Comparison of ENCODE assay signal across 9 mouse cellular contexts in genomic region chr9:106148541-106149398, GRCm38 (mm10). TPM values are rescaled to one million over a fixed set of nuclear protein-coding genes. Genes with fewer than 3 reads are reported as not detected.
DNase-seq lines count a peak whose midpoint lies in the region; ATAC-seq and TF ChIP-seq lines count a peak whose summit lies in the region.
"Had no signal": no experiment of that assay in that cellular context is flagged by ENCODE, and none has a peak within 500 bp of the region (broad histone marks: within the 10 kb centered on the region; RNA-seq: fewer than 3 reads in every experiment).

No protein-coding gene starts in this region.

- WGBS in heart, embryonic 11.5 days (ENCODE audit: insufficient replicate concordance), result 2% methylated on average over 36 of the region's 36 CpGs
- WGBS in hindbrain, embryonic 14.5 days, result under 1% methylated on average over 36 of the region's 36 CpGs
- whole genome bisulfite sequencing in midbrain, embryonic 14.5 days, result under 1% methylated on average over 36 of the region's 36 CpGs

- H3K4me2 ChIP-seq in heart, embryonic 11.5 days, result peak overlapping the region; percentile 54
- peak overlapping the region; percentile 63 for H3K4me2 ChIP-seq in hindbrain, embryonic 14.5 days (replicated peaks)
- peak overlapping the region; percentile 91 for H3K4me2 ChIP-seq in midbrain, embryonic 14.5 days (ENCODE audit: low read length)

- ATAC-seq in heart, embryonic 11.5 days (replicated peaks; ENCODE audit: insufficient number of reproducible peaks, low FRiP score, low TSS enrichment), result 0 out of 2 replicates have a peak, but pooled peaks have one; percentile 24
- ATAC-seq in hindbrain, embryonic 14.5 days (ENCODE audit: low FRiP score), result peak; percentile 82
- ATAC-seq in midbrain, embryonic 14.5 days (ENCODE audit: low FRiP score, low TSS enrichment), result peak; percentile 76

- H3K9ac ChIP-seq in heart, embryonic 11.5 days (ENCODE audit: low read depth, low read length), result peak overlapping the region; percentile 23; the same call in 1 of the 2 replicates
- peak overlapping the region; percentile 99 for H3K9ac ChIP-seq in hindbrain, embryonic 14.5 days
- H3K9ac ChIP-seq in midbrain, embryonic 14.5 days (replicated peaks; ENCODE audit: low read length), result peak overlapping the region; percentile 98

- no peak overlapping the region for H3K27ac ChIP-seq in heart, embryonic 11.5 days (ENCODE audit: low read depth, low read length)
- peak overlapping the region; percentile 93 for H3K27ac ChIP-seq in hindbrain, embryonic 14.5 days
- peak overlapping the region; percentile 98 for H3K27ac ChIP-seq in midbrain, embryonic 14.5 days (replicated peaks; ENCODE audit: low read depth, low read length)

- peaks cover 54% of the 10 kb centered on the region for H3K27me3 ChIP-seq in heart, embryonic 11.5 days (ENCODE audit: control insufficient read depth, insufficient read depth, low read length)
- no peaks in the 10 kb centered on the region for H3K27me3 ChIP-seq in hindbrain, embryonic 14.5 days (ENCODE audit: control insufficient read depth, insufficient read depth, low read length)
- no peaks in the 10 kb centered on the region for H3K27me3 ChIP-seq in midbrain, embryonic 14.5 days (ENCODE audit: control insufficient read depth, insufficient read depth, low read length)

- TF ChIP-seq POLR2A in brain, embryonic 14.5 days (IDR thresholded peaks at IDR 0.05; ENCODE audit: borderline replicate concordance, extremely low read depth, insufficient read depth, insufficient read length, poor library complexity, severe bottlenecking), result peak; percentile 38; the same call in 1 of the 2 replicates

- H3K36me3 ChIP-seq in heart, embryonic 11.5 days (ENCODE audit: control insufficient read depth, insufficient read depth, low read length), result no peaks in the 10 kb centered on the region
- H3K36me3 ChIP-seq in hindbrain, embryonic 14.5 days (replicated peaks; ENCODE audit: control insufficient read depth, insufficient read depth), result peaks cover 26% of the 10 kb centered on the region
- peaks cover 35% of the 10 kb centered on the region for H3K36me3 ChIP-seq in midbrain, embryonic 14.5 days (ENCODE audit: control insufficient read depth, insufficient read depth, low read length)

- no peak for DNase-seq in heart, postnatal 4 days
- DNase-seq in brain, embryonic 14.5 days (ENCODE audit: low read depth), result peak; percentile 91
- peak; percentile 69 for DNase-seq in hindbrain, embryonic 14.5 days (ENCODE audit: low spot score)
- DNase-seq in midbrain, embryonic 14.5 days, result peak; percentile 83
- DNase-seq in c-Kit-positive CD71-positive TER-119-positive erythroid progenitor cells, embryonic 14.5 days (ENCODE audit: low spot score), result no peak
- DNase-seq in right cerebral cortex, postnatal 36 days (ENCODE audit: low spot score in 2 of 2), result no peak
- no peak for DNase-seq in frontal cortex, postnatal 14 days (ENCODE audit: low spot score in 2 of 2)

- H3K4me1 ChIP-seq in heart, embryonic 11.5 days (ENCODE audit: control insufficient read depth, insufficient read depth, low read length), result peaks cover 6% of the 10 kb centered on the region
- peaks cover 34% of the 10 kb centered on the region for H3K4me1 ChIP-seq in hindbrain, embryonic 14.5 days (replicated peaks; ENCODE audit: control insufficient read depth, insufficient read depth, low read length)
- H3K4me1 ChIP-seq in midbrain, embryonic 14.5 days (ENCODE audit: control insufficient read depth, insufficient read depth, low read length), result peaks cover 28% of the 10 kb centered on the region

- H3K9me3 ChIP-seq in heart, embryonic 11.5 days (replicated peaks; ENCODE audit: control insufficient read depth, low read length), result no peaks in the 10 kb centered on the region
- no peaks in the 10 kb centered on the region for H3K9me3 ChIP-seq in hindbrain, embryonic 14.5 days (ENCODE audit: control insufficient read depth, low read length)
- no peaks in the 10 kb centered on the region for H3K9me3 ChIP-seq in midbrain, embryonic 14.5 days (ENCODE audit: control insufficient read depth, low read length)

- 0 out of 2 replicates have a peak, but pooled peaks have one; percentile 4 for TF ChIP-seq CTCF in brain, embryonic 14.5 days (IDR thresholded peaks at IDR 0.05; ENCODE audit: borderline replicate concordance, extremely low read depth, insufficient read depth, insufficient read length)

- H3K4me3 ChIP-seq in heart, embryonic 11.5 days (ENCODE audit: low read depth, low read length), result peak overlapping the region; percentile 34
- H3K4me3 ChIP-seq in hindbrain, embryonic 14.5 days (replicated peaks; ENCODE audit: low read length), result peak overlapping the region; percentile 67
- peak overlapping the region; percentile 86 for H3K4me3 ChIP-seq in midbrain, embryonic 14.5 days (replicated peaks; ENCODE audit: low read depth, low read length)
- H3K4me3 ChIP-seq: erythroblast, embryonic 14.5 days had no signal

RNA-seq across cellular contexts. Expression of gene Glyctk, which starts 9.2 kb away (rescaled TPM):
- polyA plus RNA-seq in heart, embryonic 11.5 days (2014; fragmentation: Nextera tagmentation; extraction: Ambion mirVana), result 0.57 and 1.1 TPM in 2 replicates
- total RNA-seq in heart, postnatal 4 days (2021), result 1 to 10 TPM; 2.3 to 3.5 TPM
- polyA plus RNA-seq in brain, embryonic 14.5 days (2012; rRNA removed), result 1.3 and 1.6 TPM in 2 replicates
- polyA plus RNA-seq in hindbrain, embryonic 14.5 days (2014; fragmentation: Nextera tagmentation; extraction: Ambion mirVana), result 2.3 and 3.0 TPM in 2 replicates
- polyA plus RNA-seq in midbrain, embryonic 14.5 days (2014; fragmentation: Nextera tagmentation; extraction: Ambion mirVana), result 4.6 and 6.8 TPM in 2 replicates

RNA-seq across cellular contexts. Expression of gene Wdr82, which starts 22.0 kb away (rescaled TPM):
- polyA plus RNA-seq in heart, embryonic 11.5 days (2014; fragmentation: Nextera tagmentation; extraction: Ambion mirVana), result 22.7 and 24.4 TPM in 2 replicates
- total RNA-seq in heart, postnatal 4 days (2021), result 10 to 100 TPM; 90.0 to 98.5 TPM
- polyA plus RNA-seq in brain, embryonic 14.5 days (2012; rRNA removed), result 169 and 175 TPM in 2 replicates
- polyA plus RNA-seq in hindbrain, embryonic 14.5 days (2014; fragmentation: Nextera tagmentation; extraction: Ambion mirVana), result 40.2 and 42.3 TPM in 2 replicates
- polyA plus RNA-seq in midbrain, embryonic 14.5 days (2014; fragmentation: Nextera tagmentation; extraction: Ambion mirVana), result 54.0 and 75.3 TPM in 2 replicates

RNA-seq across cellular contexts. Expression of gene Ppm1m, which starts 50.8 kb away (rescaled TPM):
- polyA plus RNA-seq in heart, embryonic 11.5 days (2014; fragmentation: Nextera tagmentation; extraction: Ambion mirVana), result 20.6 and 23.5 TPM in 2 replicates
- 10 to 100 TPM; 14.0 to 14.8 TPM for total RNA-seq in heart, postnatal 4 days (2021)
- polyA plus RNA-seq in brain, embryonic 14.5 days (2012; rRNA removed), result 24.1 and 26.7 TPM in 2 replicates
- 13.0 and 13.4 TPM in 2 replicates for polyA plus RNA-seq in hindbrain, embryonic 14.5 days (2014; fragmentation: Nextera tagmentation; extraction: Ambion mirVana)
- 11.3 and 13.1 TPM in 2 replicates for polyA plus RNA-seq in midbrain, embryonic 14.5 days (2014; fragmentation: Nextera tagmentation; extraction: Ambion mirVana)

RNA-seq across cellular contexts. Expression of gene Col6a4, which starts 52.2 kb away (rescaled TPM):
- 0.06 TPM in 1 of 2 replicates, not detected in the other for polyA plus RNA-seq in heart, embryonic 11.5 days (2014; fragmentation: Nextera tagmentation; extraction: Ambion mirVana)
- total RNA-seq in heart, postnatal 4 days (2021), result under 1 TPM; 0.07 to 0.09 TPM
- polyA plus RNA-seq in brain, embryonic 14.5 days (2012; rRNA removed), result 2.1 TPM in 2 replicates
- 0.32 and 0.87 TPM in 2 replicates for polyA plus RNA-seq in hindbrain, embryonic 14.5 days (2014; fragmentation: Nextera tagmentation; extraction: Ambion mirVana)
- 0.38 and 0.81 TPM in 2 replicates for polyA plus RNA-seq in midbrain, embryonic 14.5 days (2014; fragmentation: Nextera tagmentation; extraction: Ambion mirVana)
- polyA plus RNA-seq: erythroblast, embryonic 14.5 days had no signal

RNA-seq across cellular contexts. Expression of gene Twf2, which starts 54.1 kb away (rescaled TPM):
- 55.6 and 62.2 TPM in 2 replicates for polyA plus RNA-seq in heart, embryonic 11.5 days (2014; fragmentation: Nextera tagmentation; extraction: Ambion mirVana)
- 10 to 100 TPM; 62.1 to 63.6 TPM for total RNA-seq in heart, postnatal 4 days (2021)
- 51.1 and 63.8 TPM in 2 replicates for polyA plus RNA-seq in brain, embryonic 14.5 days (2012; rRNA removed)
- 49.6 and 52.9 TPM in 2 replicates for polyA plus RNA-seq in hindbrain, embryonic 14.5 days (2014; fragmentation: Nextera tagmentation; extraction: Ambion mirVana)
- polyA plus RNA-seq in midbrain, embryonic 14.5 days (2014; fragmentation: Nextera tagmentation; extraction: Ambion mirVana), result 46.4 and 55.4 TPM in 2 replicates

Comparison
In these comparisons a context has a peak if more than half of its experiments do, and no peak if none do; other contexts are left out.
1. ATAC-seq: peak in every context shown above with its lines; median percentile 82 in hindbrain, embryonic 14.5 days; 76 in midbrain, embryonic 14.5 days; 24 in heart, embryonic 11.5 days.
2. H3K4me3 ChIP-seq: peak in every context shown above with its lines; median percentile 86 in midbrain, embryonic 14.5 days; 67 in hindbrain, embryonic 14.5 days; 34 in heart, embryonic 11.5 days.
3. H3K9ac ChIP-seq: peak in every context shown above with its lines; median percentile 99 in hindbrain, embryonic 14.5 days; 98 in midbrain, embryonic 14.5 days; 23 in heart, embryonic 11.5 days.
4. DNase-seq: peak in brain, embryonic 14.5 days (single experiment), hindbrain, embryonic 14.5 days (single experiment) and midbrain, embryonic 14.5 days (single experiment); none in heart, postnatal 4 days (single experiment), c-Kit-positive CD71-positive TER-119-positive erythroid progenitor cells, embryonic 14.5 days (single experiment), right cerebral cortex, postnatal 36 days (0 of 2) and frontal cortex, postnatal 14 days (0 of 2).
5. Peak in every context shown above with its lines, with median percentiles within 50 percentile points of each other: H3K4me2 ChIP-seq.